Mouse (Mus musculus) kidney, adult 8-10 months (tissue): ENCODE results near the gene B3gat3.
"Not testable (repeated sequence)": the region's sequence is repeated elsewhere in the genome, so short reads cannot be mapped to it uniquely, and the experiment has no call there.

ENCODE experiments used
- DNase-seq, 2 experiments: peaks; one replicate each; pipeline ENCODE4 v3.0.0; 2022

The B3gat3 gene

DNA sequence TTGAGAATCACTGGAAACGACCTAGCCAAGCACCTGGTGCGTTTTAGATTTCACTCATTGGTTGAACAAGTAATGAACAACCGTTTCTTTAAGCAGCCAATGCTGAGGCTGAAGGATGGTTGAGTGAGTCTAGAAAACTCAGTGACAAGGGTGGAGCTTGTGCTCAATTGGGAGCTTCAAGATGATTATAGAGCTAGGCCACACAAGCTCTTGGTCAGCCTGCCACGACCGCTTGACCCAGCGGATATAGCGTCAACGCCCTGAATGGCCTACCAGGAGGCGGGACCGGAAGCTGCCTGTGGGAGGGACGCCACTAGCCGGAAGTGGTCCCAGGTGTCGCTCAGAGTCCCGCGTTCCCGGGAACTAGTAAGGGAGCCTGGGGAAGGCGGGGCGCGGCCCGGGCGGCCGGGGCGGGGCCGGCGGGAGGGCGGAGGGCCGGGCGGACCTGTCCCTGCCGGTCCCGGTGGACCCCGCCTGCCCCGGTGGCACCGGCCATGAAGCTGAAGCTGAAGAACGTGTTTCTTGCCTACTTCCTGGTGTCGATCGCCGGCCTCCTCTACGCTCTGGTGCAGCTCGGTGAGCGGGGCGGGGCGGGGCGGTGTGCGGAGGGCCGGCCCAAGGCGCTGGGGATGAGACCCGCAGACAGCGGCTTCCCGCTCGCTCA lies at the start of gene B3gat3:
Gene B3gat3 (plus strand): TSS at position 302 of the 664 bp plus-strand sequence.
- DNase-seq = peak; percentile 96 to 97

DNA sequence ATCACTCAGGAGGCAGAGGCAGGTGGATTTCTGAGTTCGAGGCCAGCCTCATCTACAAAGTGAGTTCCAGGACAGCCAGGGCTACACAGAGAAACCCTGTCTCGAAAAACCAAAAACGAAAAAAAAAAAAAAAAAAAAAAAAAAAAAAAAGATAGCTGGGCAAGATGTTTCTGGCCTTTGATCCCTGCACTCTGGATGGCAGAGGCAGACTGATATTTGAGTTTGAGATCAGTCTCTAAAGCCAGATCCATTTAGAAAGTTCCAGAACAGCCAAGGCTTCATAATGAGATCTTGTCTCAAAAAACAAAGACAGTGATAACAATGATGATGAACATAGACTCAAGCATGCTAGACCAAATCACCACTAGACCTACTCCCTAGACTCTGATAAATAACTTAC lies 49.8 kb upstream of the B3gat3 start:
- DNase-seq = not testable (repeated sequence)

DNA sequence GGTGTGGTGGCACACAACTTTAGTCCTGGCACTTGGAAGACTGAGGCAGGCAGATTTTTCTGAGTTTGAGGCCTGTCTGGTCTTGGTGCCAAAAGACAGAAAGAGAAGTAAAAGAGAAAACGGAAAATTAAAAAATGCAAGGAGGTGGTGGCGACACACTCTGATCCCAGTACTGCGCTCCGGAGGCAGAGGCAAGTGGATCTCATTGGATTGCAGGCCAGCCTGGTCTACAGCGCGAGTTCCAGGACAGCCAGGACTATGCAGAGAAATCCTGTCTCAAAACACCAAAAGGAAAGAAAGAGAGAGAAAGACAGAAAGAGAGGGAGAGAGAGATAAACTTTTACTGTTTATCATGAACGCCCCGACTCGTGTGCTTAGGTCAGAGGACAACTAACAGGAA lies 49.3 kb upstream of the B3gat3 start:
- no peak for DNase-seq

DNA sequence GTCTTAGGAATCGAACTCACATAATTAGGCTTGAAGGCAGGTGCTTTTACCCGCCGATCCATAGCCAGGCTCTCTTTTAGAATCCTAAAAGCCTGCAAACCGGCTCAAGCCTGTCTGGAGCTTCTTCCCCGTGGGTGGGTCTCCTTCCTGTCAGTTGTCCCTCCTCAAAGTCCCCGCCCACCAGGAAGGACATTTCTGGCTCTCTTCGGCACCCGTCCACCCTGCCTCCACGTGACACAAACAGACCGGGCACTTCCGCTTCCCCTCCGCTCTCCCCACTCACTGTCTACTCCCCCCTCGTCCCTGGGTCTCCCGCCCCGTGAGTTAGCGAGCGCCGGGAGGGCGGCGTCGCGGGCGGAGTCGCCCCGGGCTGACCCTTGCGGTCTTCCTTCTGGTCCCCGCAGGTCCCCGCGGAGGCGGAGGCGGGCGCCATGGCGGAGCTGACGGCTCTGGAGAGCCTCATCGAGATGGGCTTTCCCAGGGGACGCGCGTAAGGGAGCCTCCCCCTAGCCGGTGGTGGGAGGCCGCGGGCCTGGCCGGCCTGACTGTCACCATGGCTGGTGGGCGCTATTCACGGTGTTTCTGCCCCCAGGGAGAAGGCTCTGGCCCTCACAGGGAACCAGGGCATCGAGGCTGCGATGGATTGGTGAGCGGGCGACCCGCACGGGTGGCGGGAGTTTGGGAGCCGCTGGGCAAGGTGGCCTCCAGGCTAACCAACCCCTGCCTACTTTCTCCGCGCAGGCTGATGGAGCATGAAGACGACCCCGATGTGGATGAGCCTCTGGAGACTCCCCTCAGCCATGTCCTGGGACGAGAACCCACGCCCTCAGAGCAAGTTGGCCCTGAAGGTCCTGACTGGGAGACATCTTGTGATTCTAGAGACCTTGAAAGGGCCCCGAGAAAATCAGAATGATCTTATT lies 48.6 kb upstream of the B3gat3 start, which contains the start of gene Ubxn1:
Gene Ubxn1 (plus strand): TSS at position 230 of the 920 bp plus-strand sequence.
- peak; percentile 98 for DNase-seq

DNA sequence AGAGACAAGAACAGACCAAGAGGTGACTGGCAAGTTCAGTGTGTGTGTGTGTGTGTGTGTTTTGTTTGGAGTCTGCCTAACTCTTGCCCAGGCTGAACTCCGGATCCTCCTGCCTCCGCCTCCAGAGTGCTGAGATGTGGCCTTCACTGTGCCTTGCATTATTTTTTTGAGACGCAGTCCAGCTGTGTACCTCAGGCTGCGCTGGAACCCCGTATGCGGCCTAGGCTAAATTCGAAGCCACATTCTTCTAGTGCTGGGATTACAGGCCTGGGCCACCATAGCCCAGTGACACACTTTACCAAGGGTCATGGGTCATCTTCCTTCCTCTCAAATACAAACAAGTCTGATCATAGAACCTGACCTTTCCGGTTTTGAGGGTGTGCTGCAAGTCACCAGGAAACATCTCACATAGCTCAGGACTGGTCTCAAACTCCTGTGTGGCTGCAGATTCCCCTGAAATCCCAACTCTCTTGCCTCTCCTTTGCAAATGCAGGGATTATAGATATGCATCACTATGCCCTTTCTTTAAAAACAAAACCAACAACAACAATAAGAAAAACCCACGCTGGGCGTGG lies 47.8 kb upstream of the B3gat3 start:
- no peak for DNase-seq

DNA sequence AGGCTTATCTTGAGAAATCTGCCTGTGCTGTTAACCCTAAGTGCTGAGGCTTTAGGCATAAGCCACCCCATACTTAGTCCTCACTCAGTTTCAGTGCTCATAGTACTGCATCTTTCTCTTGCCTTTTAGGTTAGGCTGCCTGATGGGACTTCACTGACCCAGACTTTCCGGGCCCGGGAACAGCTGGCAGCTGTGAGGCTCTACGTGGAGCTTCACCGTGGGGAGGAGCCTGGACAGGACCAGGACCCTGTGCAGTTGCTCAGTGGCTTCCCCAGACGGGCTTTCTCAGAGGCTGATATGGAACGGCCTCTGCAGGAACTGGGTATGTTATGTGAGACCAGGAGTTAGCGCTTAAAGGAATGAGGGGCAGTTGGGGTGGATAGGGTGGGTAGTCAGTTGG lies 45.1 kb upstream of the B3gat3 start:
- no peak for DNase-seq

DNA sequence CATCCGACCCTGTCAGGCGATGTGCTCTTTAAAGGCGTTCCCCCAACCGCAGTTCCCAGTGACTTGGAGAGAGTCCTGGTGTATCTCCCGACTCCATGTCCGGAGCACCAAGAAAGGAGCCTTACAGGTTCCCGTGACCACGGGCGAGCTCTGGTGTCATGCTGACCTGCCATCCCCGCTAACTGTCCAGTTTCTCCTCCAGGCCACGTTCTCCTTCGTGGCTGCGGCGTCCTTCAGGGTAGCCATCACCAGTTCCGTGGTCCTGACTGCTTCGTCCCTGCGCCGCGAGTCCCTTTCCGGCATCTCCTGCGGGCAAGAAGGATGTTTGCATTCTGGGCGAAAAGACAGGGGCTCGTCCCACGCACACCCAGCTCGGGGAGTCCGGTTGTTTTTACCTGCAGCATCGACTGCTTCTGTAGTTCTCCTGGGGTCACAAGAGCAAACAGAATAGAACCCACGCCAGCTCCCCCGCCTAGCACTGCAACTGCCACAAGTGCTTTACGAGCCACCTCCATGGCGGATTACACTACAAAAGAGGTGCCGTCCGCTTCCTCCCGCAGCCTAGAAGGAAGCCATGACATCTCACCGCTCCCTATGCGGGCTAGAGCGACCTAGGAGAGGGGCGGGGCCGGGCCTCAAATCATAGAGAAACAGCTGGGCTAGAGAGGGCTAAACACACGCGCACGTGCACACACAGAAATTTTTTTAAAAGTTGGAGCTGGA lies 39.7 kb upstream of the B3gat3 start, which contains the start of gene Uqcc3:
Gene Uqcc3 (minus strand): TSS at position 613 of the 723 bp plus-strand sequence.
- peak; percentile 92 to 93 for DNase-seq

DNA sequence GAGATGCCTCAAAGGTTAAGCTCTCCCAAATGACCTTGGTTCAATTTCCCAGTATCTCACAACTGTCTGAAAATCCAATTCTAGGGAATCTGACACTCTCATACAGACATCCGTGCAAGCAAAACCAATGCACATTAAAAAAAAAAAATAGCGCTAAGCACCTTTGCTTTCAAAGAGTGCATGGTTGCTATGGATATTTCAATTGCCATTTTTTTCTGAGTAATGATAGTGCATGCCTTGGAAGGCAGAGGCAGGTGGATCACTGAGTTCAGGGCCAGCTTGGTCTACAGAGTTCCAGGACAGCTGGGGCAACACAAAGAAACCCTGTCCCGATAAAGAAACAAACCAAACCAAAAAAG lies 39.2 kb upstream of the B3gat3 start:
- no peak for DNase-seq

DNA sequence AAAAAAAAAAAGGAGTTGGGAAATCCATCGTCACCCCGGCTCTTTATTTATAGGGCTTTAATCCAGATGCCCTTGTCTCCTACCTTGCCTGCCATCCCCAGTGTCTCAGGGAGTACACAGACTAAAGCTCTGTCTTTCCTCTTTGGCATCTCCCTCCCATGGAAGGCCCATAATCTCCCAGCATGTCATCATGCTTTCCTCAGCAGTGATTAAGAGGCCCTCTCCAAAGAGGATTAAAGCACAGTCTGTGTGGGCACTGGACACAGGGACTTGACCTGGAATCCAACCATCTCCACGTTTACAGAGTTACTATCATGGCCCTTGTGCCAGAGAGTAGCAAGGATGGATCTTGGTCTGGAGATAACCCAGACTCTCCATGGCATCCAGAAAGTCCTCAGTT lies 36.6 kb upstream of the B3gat3 start, which contains the start of the genes Lbhd1 and Gm49403:
Gene Lbhd1 (plus strand): TSS at position 117 of the 400 bp plus-strand sequence.
Gene Gm49403 (plus strand): TSS at position 315 of the 400 bp plus-strand sequence.
- DNase-seq = no peak

DNA sequence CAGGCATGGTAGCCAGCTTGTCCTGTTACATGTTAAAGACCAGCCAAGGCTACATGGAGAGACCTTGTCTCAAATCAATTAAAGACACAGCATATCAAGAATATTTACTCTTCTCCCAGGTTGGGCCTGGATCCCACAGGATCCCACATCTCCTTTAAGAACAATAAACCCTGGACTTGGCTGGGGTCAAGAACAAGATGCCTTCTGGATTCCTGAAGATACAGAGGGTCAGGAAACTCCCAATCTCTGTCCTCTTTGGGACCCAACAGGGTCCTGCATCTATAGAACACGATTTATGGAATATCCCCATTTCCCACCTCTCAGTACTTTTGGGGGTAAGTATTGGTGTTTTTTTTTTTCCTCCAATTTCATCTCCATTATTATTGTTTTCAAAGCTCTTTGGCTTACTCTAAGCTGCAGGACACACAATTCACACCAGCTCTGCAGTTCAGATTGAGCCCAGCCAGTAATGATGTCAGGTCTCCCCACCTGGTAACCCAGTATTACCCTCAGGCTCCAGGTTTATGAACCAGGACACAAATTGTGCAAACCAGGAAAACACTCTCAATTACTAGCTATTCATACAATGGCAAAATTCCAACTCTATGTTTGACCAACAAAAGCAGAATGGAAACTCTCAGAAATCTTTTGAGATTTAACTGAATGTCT lies 33.1 kb upstream of the B3gat3 start:
- no peak for DNase-seq

DNA sequence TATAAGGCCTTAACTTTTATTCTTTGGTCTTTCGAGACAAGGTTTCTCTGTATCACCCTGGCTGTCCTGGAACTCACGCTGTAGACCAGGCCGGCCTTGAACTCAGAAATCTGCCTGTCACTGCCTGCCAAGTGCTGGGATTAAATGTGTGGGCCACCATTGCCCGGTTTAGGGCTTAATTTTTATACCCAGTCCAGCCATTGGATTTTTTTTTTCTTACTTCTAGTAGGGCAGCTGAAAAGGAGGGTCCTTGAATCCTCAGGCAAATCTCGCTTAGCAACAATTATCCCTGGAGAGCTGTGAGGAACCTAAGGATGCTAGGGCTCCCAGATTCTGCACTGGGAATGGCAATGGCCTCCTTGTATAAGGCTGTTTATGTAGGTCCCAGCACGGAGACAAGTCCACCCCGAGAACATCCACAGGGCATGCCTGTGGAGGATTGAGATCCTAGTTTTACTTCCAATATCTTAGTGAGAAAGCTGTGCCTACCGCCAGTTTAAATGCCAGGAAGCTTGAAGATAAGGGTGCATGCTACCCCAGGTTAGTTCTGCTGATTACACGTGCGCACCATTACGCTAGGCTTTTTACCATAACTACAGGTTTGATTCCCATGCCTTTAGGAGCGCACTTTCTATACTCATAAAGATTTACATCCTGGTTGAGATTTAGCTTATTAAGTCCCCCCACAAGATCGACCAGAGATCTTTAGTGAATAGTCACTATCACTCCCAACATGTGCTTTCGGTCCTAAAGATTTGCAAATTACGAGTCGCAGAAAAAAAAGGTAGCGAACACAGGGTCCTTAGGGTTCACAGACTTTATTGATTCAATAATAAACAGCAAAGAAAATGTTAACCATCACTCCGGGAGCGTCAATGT lies 32.4 kb upstream of the B3gat3 start:
- no peak for DNase-seq

DNA sequence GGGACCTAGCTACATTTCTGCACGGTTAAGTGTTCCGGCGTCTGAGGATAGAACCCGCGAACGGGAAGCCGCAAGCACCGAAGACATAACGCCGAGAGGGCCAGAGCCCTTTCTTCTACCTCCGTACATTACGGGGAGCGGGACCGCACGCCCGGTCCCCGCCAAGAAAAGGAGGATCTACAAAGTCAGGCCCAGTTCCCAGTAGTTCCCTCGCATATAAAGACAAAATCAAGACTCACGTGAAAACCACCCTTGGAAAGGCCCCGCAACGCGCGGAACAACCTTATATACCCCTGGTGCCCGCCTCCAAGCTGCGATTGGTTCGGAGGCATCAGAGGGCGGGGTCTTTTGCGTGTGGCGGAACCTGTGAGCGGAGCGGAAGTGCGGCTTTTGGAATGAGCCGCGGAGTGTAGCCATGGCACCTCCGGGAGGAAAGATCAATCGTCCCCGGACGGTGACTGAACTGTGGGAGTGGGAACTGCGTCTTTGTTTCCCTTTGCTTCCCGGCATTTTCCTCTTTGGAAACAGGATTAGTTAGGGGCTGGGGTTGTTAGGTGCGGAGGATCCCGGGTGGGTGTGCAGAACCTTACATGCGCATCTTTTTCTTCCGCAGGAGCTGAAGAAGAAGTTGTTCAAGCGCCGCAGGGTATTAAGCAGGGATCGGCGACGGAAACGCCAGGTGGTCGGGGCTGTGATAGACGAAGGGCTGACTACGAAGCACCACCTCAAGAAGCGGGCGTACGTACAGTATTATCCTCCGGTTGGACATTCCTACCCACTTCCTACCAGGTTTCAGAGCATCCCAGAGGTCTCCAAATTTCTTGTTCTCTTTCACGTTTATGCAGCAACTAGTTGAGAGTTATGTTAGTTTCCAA lies 31.4 kb upstream of the B3gat3 start, which contains the start of the genes 1810009A15Rik and Gm49416:
Gene 1810009A15Rik (plus strand): TSS at position 343 of the 875 bp plus-strand sequence.
Gene Gm49416 (plus strand): TSS at position 416 of the 875 bp plus-strand sequence.
- peak; percentile 94 to 95 for DNase-seq

DNA sequence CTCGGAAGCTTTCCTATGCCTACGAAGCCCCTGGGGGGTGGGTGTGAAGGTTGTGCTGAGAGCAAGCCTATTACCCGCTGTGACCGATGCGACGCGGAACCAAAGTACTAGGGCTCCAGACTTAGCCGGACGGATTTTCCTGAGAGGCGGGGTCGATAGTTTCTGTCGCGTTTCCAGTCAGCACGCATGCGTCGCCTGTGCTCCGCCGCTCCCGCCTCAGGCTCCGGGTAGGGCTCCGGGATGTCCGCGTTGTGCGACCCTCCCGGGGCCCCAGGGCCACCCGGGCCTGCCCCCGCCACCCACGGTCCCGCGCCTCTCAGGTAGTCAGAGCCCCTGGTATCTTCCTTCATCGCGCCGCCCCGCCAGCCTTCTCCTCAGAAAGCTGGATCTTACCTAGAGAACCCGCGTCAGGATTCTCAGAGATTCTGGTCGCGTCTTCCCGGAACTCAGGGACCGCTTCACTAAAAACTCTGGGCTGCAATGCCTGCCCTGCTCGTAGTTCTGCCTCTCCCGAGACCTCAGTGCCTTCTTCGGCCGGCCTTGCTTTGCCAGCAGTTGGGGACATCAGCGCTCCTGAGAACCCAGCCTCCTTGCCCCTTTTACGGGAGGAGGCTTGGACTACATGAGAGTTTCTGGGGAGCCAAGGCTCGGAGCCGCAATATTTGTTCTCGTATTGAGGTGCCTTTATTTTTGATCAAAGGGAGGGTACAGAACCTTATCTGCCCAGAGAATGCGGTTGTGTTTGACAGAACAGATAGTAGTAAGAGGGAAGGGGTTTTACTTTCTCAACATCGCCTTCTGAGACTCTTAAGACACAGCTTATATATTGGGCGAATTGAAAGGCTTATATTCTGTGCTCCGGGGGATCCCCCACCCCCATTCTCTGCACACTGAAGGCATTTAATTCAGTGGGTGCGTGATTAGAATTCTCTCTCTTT lies 27.1 kb upstream of the B3gat3 start, which contains the start of gene Ints5:
Gene Ints5 (plus strand): TSS at position 177 of the 938 bp plus-strand sequence.
- DNase-seq = peak; percentile 75 to 84

DNA sequence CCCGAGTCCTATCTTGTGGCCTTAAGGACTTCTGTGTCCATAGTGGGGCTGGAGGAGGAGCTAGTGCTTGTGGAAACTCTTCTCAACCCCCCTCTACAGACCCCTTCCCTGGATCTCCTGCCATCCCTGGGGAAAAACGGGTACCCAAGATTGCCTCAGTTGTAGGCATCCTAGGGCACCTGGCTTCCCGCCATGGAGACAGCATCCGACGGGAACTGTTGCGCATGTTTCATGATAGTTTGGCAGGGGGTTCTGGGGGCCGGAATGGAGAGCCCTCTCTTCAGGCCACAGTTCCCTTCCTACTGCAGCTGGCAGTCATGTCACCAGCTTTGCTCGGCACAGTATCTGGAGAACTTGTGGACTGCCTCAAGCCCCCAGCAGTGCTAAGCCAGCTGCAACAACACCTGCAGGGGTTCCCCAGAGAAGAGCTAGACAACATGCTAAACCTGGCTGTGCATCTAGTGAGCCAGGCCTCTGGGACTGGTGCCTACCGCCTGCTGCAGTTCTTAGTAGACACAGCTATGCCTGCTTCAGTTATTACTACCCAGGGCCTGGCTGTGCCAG lies 24.7 kb upstream of the B3gat3 start:
- no peak for DNase-seq

DNA sequence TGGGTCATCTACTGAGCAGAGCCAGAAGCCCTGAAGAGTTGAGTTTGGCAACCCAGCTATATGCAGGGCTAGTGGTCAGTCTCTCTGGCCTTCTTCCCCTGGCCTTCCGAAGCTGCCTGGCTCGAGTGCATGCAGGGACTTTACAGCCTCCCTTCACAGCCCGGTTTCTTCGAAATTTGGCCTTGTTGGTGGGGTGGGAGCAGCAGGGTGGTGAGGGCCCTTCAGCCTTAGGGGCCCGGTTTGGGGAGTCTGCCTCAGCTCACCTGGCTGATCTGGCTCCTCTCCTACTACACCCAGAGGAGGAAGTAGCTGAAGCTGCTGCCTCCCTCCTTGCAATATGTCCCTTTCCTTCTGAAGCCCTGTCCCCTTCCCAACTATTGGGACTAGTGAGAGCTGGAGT lies 23.9 kb upstream of the B3gat3 start:
- DNase-seq = not testable (repeated sequence)

DNA sequence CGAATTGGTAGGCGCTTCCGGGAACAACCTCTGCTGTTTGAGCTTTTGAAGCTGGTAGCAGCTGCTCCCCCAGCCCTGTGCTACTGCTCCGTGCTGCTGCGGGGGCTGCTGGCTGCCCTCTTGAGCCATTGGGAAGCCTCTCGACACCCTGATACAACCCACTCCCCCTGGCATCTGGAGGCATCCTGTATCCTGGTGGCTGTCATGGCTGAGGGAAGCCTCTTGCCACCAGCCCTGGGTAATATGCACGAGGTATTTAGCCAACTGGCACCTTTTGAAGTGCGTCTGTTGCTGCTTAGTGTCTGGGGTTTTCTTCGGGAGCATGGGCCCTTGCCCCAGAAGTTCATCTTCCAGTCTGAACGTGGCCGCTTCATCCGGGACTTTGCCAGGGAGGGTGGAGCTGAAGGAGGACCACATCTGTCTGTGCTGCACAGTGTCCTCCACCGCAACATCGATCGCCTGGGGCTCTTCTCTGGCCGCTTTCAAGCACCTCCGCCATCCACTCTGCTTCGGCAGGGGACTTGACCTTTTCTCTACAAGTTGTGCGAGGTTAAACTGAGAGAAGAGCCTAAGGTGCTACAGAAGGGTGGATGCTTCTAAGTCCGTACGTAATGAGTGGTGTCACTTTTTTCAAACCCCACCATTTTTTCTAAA lies 22.8 kb upstream of the B3gat3 start:
- DNase-seq = peak; percentile 41 to 53

DNA sequence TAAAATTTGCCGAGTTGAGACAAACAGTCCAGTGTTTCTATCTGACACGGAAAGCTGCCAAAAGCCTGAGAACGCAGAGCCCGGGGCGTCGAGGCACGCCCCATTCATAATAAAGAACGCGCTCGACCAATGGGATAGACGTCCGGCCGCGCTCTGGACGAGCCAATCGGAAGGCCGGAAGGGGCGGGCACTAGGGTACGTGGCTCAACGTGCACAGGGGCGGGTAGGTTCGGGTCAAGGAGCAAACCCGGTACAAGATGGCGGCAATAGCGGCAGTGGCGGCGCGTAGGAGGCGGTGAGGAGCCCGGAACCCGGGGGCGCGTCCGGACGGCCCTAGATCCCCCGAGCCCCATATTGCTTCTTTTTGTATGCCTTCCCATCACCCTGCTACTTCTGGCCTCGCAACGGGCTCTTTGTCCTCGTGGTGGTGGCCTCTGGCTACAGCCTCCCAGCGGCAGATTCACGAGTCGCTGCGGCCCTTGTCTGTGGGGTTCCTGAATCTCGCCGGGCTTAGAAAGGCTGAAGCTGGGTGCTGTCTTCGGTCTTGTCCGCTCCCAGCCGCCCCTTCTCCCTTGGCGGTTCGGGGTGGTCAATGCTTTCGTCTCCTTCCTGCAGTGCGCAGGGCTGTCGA lies 22.2 kb upstream of the B3gat3 start, which contains the start of gene Ganab:
Gene Ganab (plus strand): TSS at position 207 of the 631 bp plus-strand sequence.
- peak; percentile 97 for DNase-seq
